In genomic region chr11:75769206-75769605, GRCm38 (mm10) we compare ENCODE assay signal across 8 mouse cellular contexts. TPM values are rescaled to one million over a fixed set of nuclear protein-coding genes. Genes with fewer than 3 reads are reported as not detected.
A peak's percentile ranks its signal among the peaks of the same experiment; 100 is the strongest.
DNase-seq lines count a peak whose midpoint lies in the region; ATAC-seq lines count a peak whose summit lies in the region.

No protein-coding gene starts in this region.

- ATAC-seq in inflammation-experienced regulatory T-cells, adult 6 months, result peak; percentile 96
- ATAC-seq in megakaryocyte progenitor cell, adult 5-6 weeks (replicated peaks; ENCODE audit: poor library complexity), result peak; percentile 100

- peak; percentile 89 to 94 for DNase-seq in adrenal gland, adult (ENCODE audit: inconsistent age in 2 of 2, low spot score in 1 of 2)
- DNase-seq in embryo, embryonic 10 days (ENCODE audit: low spot score), result peak; percentile 93
- peak; percentile 85 for DNase-seq in gastrocnemius, postnatal 10 days
- peak; percentile 47 to 75 for DNase-seq in left cerebral cortex, adult 9 months (ENCODE audit: low spot score in 2 of 2)
- DNase-seq in right cerebral cortex, postnatal 10 days (ENCODE audit: low spot score in 2 of 2), result peak; percentile 87 to 89
- peak; percentile 86 for DNase-seq in urinary bladder, postnatal 14 days (ENCODE audit: low spot score)

RNA-seq across cellular contexts. Expression of gene Doc2b, which starts 26.6 kb away (rescaled TPM):
- 1 to 10 TPM; 1.0 TPM for total RNA-seq in gastrocnemius, postnatal 10 days (2021)
- polyA plus RNA-seq in inflammation-experienced regulatory T-cells, adult 6 months (2017; shearing (Covaris generic)), result not detected
- total RNA-seq in megakaryocyte progenitor cell, adult 5-6 weeks (2015), result not detected in 2 replicates
- not detected in 2 replicates for total RNA-seq in megakaryocyte progenitor cell, adult 5-6 weeks (2017)

RNA-seq across cellular contexts. Expression of gene Ywhae, which starts 36.5 kb away (rescaled TPM):
- 100 to 1,000 TPM; 801 to 805 TPM for total RNA-seq in gastrocnemius, postnatal 10 days (2021)
- polyA plus RNA-seq in inflammation-experienced regulatory T-cells, adult 6 months (2017; shearing (Covaris generic)), result 100 to 1,000 TPM; 347 to 645 (median 394) TPM
- total RNA-seq in megakaryocyte progenitor cell, adult 5-6 weeks (2015), result 610 and 625 TPM in 2 replicates
- 325 and 442 TPM in 2 replicates for total RNA-seq in megakaryocyte progenitor cell, adult 5-6 weeks (2017)

Comparison
In these comparisons a context has a peak if more than half of its experiments do, and no peak if none do; other contexts are left out.
1. Peak in every context shown above with its lines: DNase-seq and ATAC-seq.